Mouse (Mus musculus) liver, embryonic 14.5 days (tissue): ENCODE measurements around the gene Lrmda.

Experiments
- CTCF ChIP-seq: IDR thresholded peaks from 2 replicates; pipeline ENCODE4 v1.5.1; 2016; ENCODE audit warnings: antibody characterized with exemption, low read depth, control low read depth
- EP300 ChIP-seq: IDR thresholded peaks from 2 replicates; pipeline ENCODE4 v1.6.1; 2016; ENCODE audit warnings: antibody characterized with exemption, low read depth

DNA sequence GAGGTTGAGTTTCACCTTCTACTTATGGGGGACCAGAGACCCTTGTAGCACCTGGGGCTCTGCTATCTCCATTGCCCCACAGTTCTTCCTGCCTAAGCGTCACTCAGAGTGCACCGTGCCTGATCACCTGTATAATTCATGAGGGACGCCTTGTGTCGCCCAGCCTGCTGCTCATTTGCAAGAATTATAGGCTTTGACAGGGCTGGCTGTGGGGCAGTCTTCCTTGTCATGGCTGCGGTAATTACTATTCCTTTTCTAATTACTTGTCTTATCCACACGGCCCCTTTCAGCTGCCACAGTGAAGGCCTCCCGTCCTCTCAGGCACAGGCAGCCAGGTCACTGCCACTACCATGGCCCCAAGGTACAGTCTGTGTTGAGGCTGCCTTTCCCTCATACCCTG lies 41.3 kb downstream of the Lrmda start:
- TF ChIP-seq EP300 (no peak), CTCF (no peak)
